Mouse (Mus musculus) heart, postnatal 0 days (tissue): ENCODE data around the gene Dnajc13. TPM values are rescaled to one million over a fixed set of nuclear protein-coding genes. Genes with fewer than 3 reads are reported as not detected.

Experiments used
- ATAC-seq: fragments of 200-750 bp; cut with Nextera tagmentation; 2 replicates; pipeline ENCODE4 v1.8.0; 2017; ENCODE audit warnings: low read depth, moderate number of reproducible peaks, moderate library complexity; ENCODE audit not compliant: insufficient read depth
- DNase-seq: peaks from one replicate; pipeline ENCODE4 v3.0.0-alpha.2; 2016; ENCODE audit warnings: low spot score
- H3K27ac ChIP-seq: fragments of 300-500 bp; sonication (generic); 2 replicates; pipeline ENCODE4 v1.5.1; 2014; ENCODE audit warnings: low read depth, mild to moderate bottlenecking
- H3K27me3 ChIP-seq: fragments of 300-500 bp; sonication (generic); 2 replicates; pipeline ENCODE4 v1.6.1; 2014; ENCODE audit warnings: low read length, mixed read lengths; ENCODE audit not compliant: control insufficient read depth, insufficient read depth
- H3K36me3 ChIP-seq: fragments of 300-500 bp; sonication (generic); replicated peaks from 2 replicates; pipeline ENCODE4 v1.6.1; 2014; ENCODE audit warnings: low read length, mixed read lengths; ENCODE audit not compliant: control insufficient read depth, insufficient read depth
- H3K4me1 ChIP-seq: fragments of 300-500 bp; sonication (generic); 2 replicates; pipeline ENCODE4 v1.6.1; 2014; ENCODE audit warnings: antibody characterized with exemption; ENCODE audit not compliant: control insufficient read depth, insufficient read depth
- H3K4me2 ChIP-seq: fragments of 300-500 bp; sonication (generic); 2 replicates; pipeline ENCODE4 v1.6.1; 2014; ENCODE audit warnings: low read depth, mild to moderate bottlenecking, low read length, moderate library complexity
- H3K4me3 ChIP-seq: fragments of 300-500 bp; sonication (generic); 2 replicates; pipeline ENCODE4 v1.5.1; 2014; ENCODE audit warnings: low read depth, low read length
- H3K9ac ChIP-seq: fragments of 300-500 bp; sonication (generic); replicated peaks from 2 replicates; pipeline ENCODE4 v1.6.1; 2014; ENCODE audit warnings: low read depth, low read length, mixed read lengths
- H3K9me3 ChIP-seq: fragments of 300-500 bp; sonication (generic); replicated peaks from 2 replicates; pipeline ENCODE4 v1.6.1; 2016; ENCODE audit warnings: low read length; ENCODE audit not compliant: control insufficient read depth
- CTCF ChIP-seq: IDR thresholded peaks from 2 replicates; pipeline ENCODE4 v1.5.1; 2016; ENCODE audit warnings: antibody characterized with exemption, control low read depth, low read depth
- EP300 ChIP-seq: IDR thresholded peaks from 2 replicates; pipeline ENCODE4 v1.6.1; 2016; ENCODE audit warnings: antibody characterized with exemption, low read depth
- WGBS: fragments of 180-500 bp; shearing (Covaris S2); extraction: QIAGEN DNeasy Blood & Tissue Kit; methylation state at CpG from one replicate; pipeline ENCODE4 v1.1.7; 2014; 5-methylcytosine and 5-hydroxymethylcytosine counted together
- polyA plus RNA-seq: library from polyadenylated mRNA; unstranded; fragments of >200 nt; fragmentation: Nextera tagmentation; extraction: Ambion mirVana; gene quantifications from 2 replicates; pipeline ENCODE4 v1.2.1, GENCODE M21; 2015
- total RNA-seq: library from RNA; depleted of rRNA; stranded (reverse); fragments of >200 nt; gene quantifications from 2 replicates; pipeline ENCODE4 v1.2.3, GENCODE M21; 2014; ENCODE audit warnings: low replicate concordance

Dnajc13 gene
- total and polyA plus RNA-seq, 2 experiments from 2014 or later, result 7.5 to 40.2 TPM

GRCm38 (mm10) chr9:104277528-104278162 lies 14.9 kb upstream of the Dnajc13 start:
- H3K36me3 ChIP-seq, result no peaks in the 10 kb centered on the region
- no peak overlapping the region for H3K27ac ChIP-seq
- no peak overlapping the region for H3K9ac ChIP-seq
- ATAC-seq (no peak), DNase-seq (peak; percentile 45)
- H3K4me2 ChIP-seq, result no peak overlapping the region
- no peaks in the 10 kb centered on the region for H3K4me1 ChIP-seq
- TF ChIP-seq CTCF (peak; percentile 71), EP300 (no peak)
- 20% methylated on average over 18 of the region's 18 CpGs for WGBS
- H3K9me3 ChIP-seq, result no peaks in the 10 kb centered on the region
- no peak overlapping the region for H3K4me3 ChIP-seq
- peaks cover 2% of the 10 kb centered on the region; the same call in 1 of the 2 replicates for H3K27me3 ChIP-seq

- no peaks in the 10 kb centered on the region for H3K4me1 ChIP-seq
- H3K4me3 ChIP-seq, result no peak overlapping the region
- H3K27ac ChIP-seq, result no peak overlapping the region
- DNase-seq (no peak), ATAC-seq (no peak)
- H3K27me3 ChIP-seq, result peaks cover 2% of the 10 kb centered on the region; the same call in 1 of the 2 replicates
- no peak for TF ChIP-seq CTCF
- TF ChIP-seq EP300, result no peak
- 70% methylated on average over 17 of the region's 17 CpGs for WGBS
- no peaks in the 10 kb centered on the region for H3K36me3 ChIP-seq
- no peaks in the 10 kb centered on the region for H3K9me3 ChIP-seq
- no peak overlapping the region for H3K9ac ChIP-seq
- no peak overlapping the region for H3K4me2 ChIP-seq
Observed at GRCm38 (mm10) chr9:104275084-104275785, 12.5 kb upstream of the Dnajc13 start.

GRCm38 (mm10) chr9:104272057-104272456 lies 9.3 kb upstream of the Dnajc13 start:
- no peak overlapping the region for H3K4me2 ChIP-seq
- no peak for TF ChIP-seq CTCF
- TF ChIP-seq EP300, result no peak
- no peaks in the 10 kb centered on the region for H3K36me3 ChIP-seq
- no peaks in the 10 kb centered on the region for H3K9me3 ChIP-seq
- ATAC-seq (no peak), DNase-seq (no peak)
- H3K27me3 ChIP-seq, result 0 out of 2 replicates have a peak, but pooled peaks cover 2% of the 10 kb centered on the region
- 70% methylated on average over 4 of the region's 4 CpGs for WGBS
- no peak overlapping the region for H3K27ac ChIP-seq
- no peak overlapping the region for H3K4me3 ChIP-seq
- H3K4me1 ChIP-seq, result no peaks in the 10 kb centered on the region
- no peak overlapping the region for H3K9ac ChIP-seq

DNA sequence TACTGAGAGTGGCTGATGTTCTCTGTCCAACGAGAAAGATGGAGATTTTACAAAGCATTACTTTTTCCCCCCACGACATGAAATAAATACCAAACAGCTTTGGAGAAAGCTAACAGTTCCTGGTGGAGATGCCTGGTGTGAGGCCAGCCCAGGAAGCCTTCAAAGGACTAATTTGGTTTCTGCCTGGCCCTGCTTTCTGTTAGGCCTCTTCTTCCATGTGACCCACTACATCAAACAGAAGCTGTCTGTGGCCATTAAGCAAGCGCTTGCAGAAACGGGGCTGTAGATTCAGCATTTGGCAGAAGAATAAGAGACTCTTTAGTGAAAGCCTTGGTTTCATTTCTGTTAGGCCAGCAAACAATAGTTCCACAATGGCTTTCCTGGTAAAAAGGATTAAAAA lies 8.9 kb upstream of the Dnajc13 start:
- no peaks in the 10 kb centered on the region for H3K4me1 ChIP-seq
- no peak overlapping the region for H3K27ac ChIP-seq
- H3K4me2 ChIP-seq, result no peak overlapping the region
- no peaks in the 10 kb centered on the region for H3K36me3 ChIP-seq
- WGBS, result 68% methylated on average over 4 of the region's 4 CpGs
- DNase-seq (no peak), ATAC-seq (no peak)
- no peak overlapping the region for H3K4me3 ChIP-seq
- no peaks in the 10 kb centered on the region for H3K27me3 ChIP-seq
- H3K9ac ChIP-seq, result no peak overlapping the region
- H3K9me3 ChIP-seq, result no peaks in the 10 kb centered on the region
- TF ChIP-seq CTCF (no peak), EP300 (no peak)

DNA sequence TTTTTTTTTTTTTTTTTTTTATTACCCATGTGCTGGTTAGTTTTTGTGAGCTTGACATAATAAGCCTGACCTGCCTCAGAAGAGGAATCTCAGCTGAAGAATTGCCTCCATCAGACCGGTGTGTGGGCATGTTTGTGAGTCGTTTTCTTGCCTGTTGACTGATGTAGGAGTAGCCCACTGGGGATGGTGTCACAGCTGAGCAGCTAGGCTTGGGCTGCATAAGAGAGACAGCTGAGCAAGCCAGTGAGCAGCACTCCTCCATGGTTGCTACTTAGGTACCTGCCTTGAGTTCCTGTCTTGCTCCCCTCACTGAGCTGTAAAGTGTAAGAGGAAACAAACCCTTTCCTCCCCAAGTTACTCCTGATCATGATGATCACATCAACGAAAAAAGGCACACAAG lies 7.2 kb upstream of the Dnajc13 start:
- Histone ChIP-seq H3K9ac (no peak overlapping the region), H3K36me3 (no peaks in the 10 kb centered on the region), H3K4me3 (no peak overlapping the region), H3K4me1 (no peaks in the 10 kb centered on the region), H3K9me3 (no peaks in the 10 kb centered on the region), H3K27ac (no peak overlapping the region), H3K27me3 (no peaks in the 10 kb centered on the region), H3K4me2 (no peak overlapping the region)
- TF ChIP-seq CTCF (no peak), EP300 (no peak)
- ATAC-seq (no peak), DNase-seq (no peak)
- WGBS, result 61% methylated on average over 3 of the region's 3 CpGs
